7 mouse cellular contexts compared by ENCODE assay signal in the genomic region with DNA sequence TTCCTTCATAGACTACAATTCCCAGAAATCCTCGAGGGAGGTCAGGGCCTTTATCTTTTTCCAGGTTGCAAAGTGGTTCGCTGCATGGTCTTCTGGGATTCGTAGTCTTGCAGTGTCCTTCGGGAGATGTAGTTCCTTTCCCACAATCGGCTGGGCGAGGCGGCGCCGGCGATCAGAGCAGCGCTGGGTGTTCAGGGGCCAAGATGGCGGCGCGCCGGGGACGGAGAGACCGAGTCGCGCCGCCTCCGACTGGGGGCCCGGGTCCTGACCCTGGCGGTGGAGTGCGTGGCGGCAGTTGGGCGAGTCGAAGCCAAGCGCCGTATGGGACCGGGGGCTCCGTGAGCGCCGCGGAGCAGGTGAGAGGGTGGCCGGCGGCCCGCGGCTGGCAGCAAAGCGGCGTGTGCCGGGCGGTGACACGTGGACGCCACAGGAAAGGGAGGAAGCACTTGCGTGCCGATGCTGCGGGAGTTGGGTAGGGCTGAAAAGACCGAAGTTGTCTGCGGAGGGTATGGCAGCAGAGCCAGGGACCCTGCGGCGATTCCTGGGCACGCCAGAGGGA. TPM values are rescaled to one million over a fixed set of nuclear protein-coding genes. Genes with fewer than 3 reads are reported as not detected.
DNase-seq lines count a peak whose midpoint lies in the region; ATAC-seq lines count a peak whose summit lies in the region.

No protein-coding gene starts in this region.

- no peaks in the 10 kb centered on the region for H3K36me3 ChIP-seq in embryonic facial prominence, embryonic 11.5 days (replicated peaks; ENCODE audit: control insufficient read depth, insufficient read depth, low read depth, low read length)
- H3K36me3 ChIP-seq in limb, embryonic 10.5 days: peaks cover 17% of the 10 kb centered on the region
- H3K36me3 ChIP-seq in midbrain, embryonic 13.5 days: peaks cover 5% of the 10 kb centered on the region; the same call in 1 of the 2 replicates

- H3K9ac ChIP-seq in embryonic facial prominence, embryonic 11.5 days (replicated peaks; ENCODE audit: low read length): peak overlapping the region; percentile 86
- H3K9ac ChIP-seq in midbrain, embryonic 13.5 days (replicated peaks): peak overlapping the region; percentile 71

- DNase-seq in adrenal gland, postnatal 14 days: peak; percentile 95
- peak; percentile 97 for DNase-seq in embryonic facial prominence, embryonic 11.5 days (ENCODE audit: low spot score)
- peak; percentile 96 for DNase-seq in kidney, adult 11 months
- peak; percentile 91 for DNase-seq in limb, embryonic 10.5 days (ENCODE audit: low spot score)
- DNase-seq in spleen, adult 12 weeks (ENCODE audit: low spot score): peak; percentile 86

- ATAC-seq in embryonic facial prominence, embryonic 11.5 days (replicated peaks; ENCODE audit: insufficient number of reproducible peaks, low FRiP score, low TSS enrichment, low read depth): peak; percentile 94
- ATAC-seq in granulocyte monocyte progenitor cell, adult 5-6 weeks (replicated peaks; ENCODE audit: poor library complexity, severe bottlenecking): peak; percentile 86
- peak; percentile 98 for ATAC-seq in midbrain, embryonic 13.5 days

- no peaks in the 10 kb centered on the region for H3K27me3 ChIP-seq in embryonic facial prominence, embryonic 11.5 days (ENCODE audit: control insufficient read depth, insufficient read depth, low read length)
- no peaks in the 10 kb centered on the region for H3K27me3 ChIP-seq in limb, embryonic 10.5 days (ENCODE audit: low read depth, poor library complexity, severe bottlenecking)
- H3K27me3 ChIP-seq in midbrain, embryonic 13.5 days: no peaks in the 10 kb centered on the region

- 0 out of 2 replicates have a peak, but pooled peaks cover 5% of the 10 kb centered on the region for H3K4me1 ChIP-seq in embryonic facial prominence, embryonic 11.5 days (ENCODE audit: control insufficient read depth, insufficient read depth, low read length)
- peaks cover 20% of the 10 kb centered on the region for H3K4me1 ChIP-seq in limb, embryonic 10.5 days
- peaks cover 16% of the 10 kb centered on the region for H3K4me1 ChIP-seq in midbrain, embryonic 13.5 days (replicated peaks)

- no peaks in the 10 kb centered on the region for H3K9me3 ChIP-seq in embryonic facial prominence, embryonic 11.5 days (replicated peaks; ENCODE audit: control insufficient read depth, low read length)
- no peaks in the 10 kb centered on the region for H3K9me3 ChIP-seq in limb, embryonic 10.5 days (replicated peaks)
- no peaks in the 10 kb centered on the region for H3K9me3 ChIP-seq in midbrain, embryonic 13.5 days

- H3K4me3 ChIP-seq in embryonic facial prominence, embryonic 11.5 days (ENCODE audit: low read depth, low read length): peak overlapping the region; percentile 93
- peak overlapping the region; percentile 73 for H3K4me3 ChIP-seq in limb, embryonic 10.5 days
- H3K4me3 ChIP-seq in midbrain, embryonic 13.5 days (replicated peaks): peak overlapping the region; percentile 67

- WGBS in embryonic facial prominence, embryonic 11.5 days: under 1% methylated on average over 52 of the region's 52 CpGs
- WGBS in limb, embryonic 10.5 days: under 1% methylated on average over 52 of the region's 52 CpGs
- under 1% methylated on average over 52 of the region's 52 CpGs for WGBS in midbrain, embryonic 13.5 days

- H3K4me2 ChIP-seq in embryonic facial prominence, embryonic 11.5 days (ENCODE audit: low read depth, low read length): peak overlapping the region; percentile 75
- peak overlapping the region; percentile 93 for H3K4me2 ChIP-seq in midbrain, embryonic 13.5 days (replicated peaks)

- peak overlapping the region; percentile 92 for H3K27ac ChIP-seq in embryonic facial prominence, embryonic 11.5 days (replicated peaks; ENCODE audit: low read depth, low read length)
- H3K27ac ChIP-seq in limb, embryonic 10.5 days: peak overlapping the region; percentile 93
- H3K27ac ChIP-seq in midbrain, embryonic 13.5 days: peak overlapping the region; percentile 84

RNA-seq across cellular contexts. Expression of gene Ldb1, which starts 11.5 kb away (rescaled TPM):
- total RNA-seq in adrenal gland, postnatal 14 days (2021): 63.1 and 82.7 TPM in 2 replicates
- polyA plus RNA-seq in embryonic facial prominence, embryonic 11.5 days (2014; fragmentation: Nextera tagmentation; extraction: Ambion mirVana): 80.7 and 84.4 TPM in 2 replicates
- total RNA-seq in granulocyte monocyte progenitor cell, adult 5-6 weeks (2014; fragmentation: Nextera tagmentation): 86.3 and 121 TPM in 2 replicates
- 72.3 and 81.3 TPM in 2 replicates for total RNA-seq in granulocyte monocyte progenitor cell, adult 5-6 weeks (2017)
- 96.4 and 104 TPM in 2 replicates for polyA plus RNA-seq in limb, embryonic 10.5 days (2016; fragmentation: Nextera tagmentation; extraction: Ambion mirVana)
- polyA plus RNA-seq in midbrain, embryonic 13.5 days (2015; fragmentation: Nextera tagmentation; extraction: Ambion mirVana): 121 and 140 TPM in 2 replicates

RNA-seq across cellular contexts. Expression of gene Pprc1, which starts 11.8 kb away (rescaled TPM):
- 32.9 and 33.8 TPM in 2 replicates for total RNA-seq in adrenal gland, postnatal 14 days (2021)
- polyA plus RNA-seq in embryonic facial prominence, embryonic 11.5 days (2014; fragmentation: Nextera tagmentation; extraction: Ambion mirVana): 46.7 and 57.0 TPM in 2 replicates
- 89.1 and 104 TPM in 2 replicates for total RNA-seq in granulocyte monocyte progenitor cell, adult 5-6 weeks (2014; fragmentation: Nextera tagmentation)
- 14.0 and 17.8 TPM in 2 replicates for total RNA-seq in granulocyte monocyte progenitor cell, adult 5-6 weeks (2017)
- 63.0 and 73.3 TPM in 2 replicates for polyA plus RNA-seq in limb, embryonic 10.5 days (2016; fragmentation: Nextera tagmentation; extraction: Ambion mirVana)
- 20.5 and 21.8 TPM in 2 replicates for polyA plus RNA-seq in midbrain, embryonic 13.5 days (2015; fragmentation: Nextera tagmentation; extraction: Ambion mirVana)

RNA-seq across cellular contexts. Expression of gene Nolc1, which starts 19.2 kb away (rescaled TPM):
- total RNA-seq in adrenal gland, postnatal 14 days (2021): 59.2 and 62.9 TPM in 2 replicates
- polyA plus RNA-seq in embryonic facial prominence, embryonic 11.5 days (2014; fragmentation: Nextera tagmentation; extraction: Ambion mirVana): 114 and 132 TPM in 2 replicates
- 108 and 112 TPM in 2 replicates for total RNA-seq in granulocyte monocyte progenitor cell, adult 5-6 weeks (2014; fragmentation: Nextera tagmentation)
- total RNA-seq in granulocyte monocyte progenitor cell, adult 5-6 weeks (2017): 187 and 211 TPM in 2 replicates
- 145 and 186 TPM in 2 replicates for polyA plus RNA-seq in limb, embryonic 10.5 days (2016; fragmentation: Nextera tagmentation; extraction: Ambion mirVana)
- polyA plus RNA-seq in midbrain, embryonic 13.5 days (2015; fragmentation: Nextera tagmentation; extraction: Ambion mirVana): 82.9 and 85.4 TPM in 2 replicates

RNA-seq across cellular contexts. Expression of gene Hps6, which starts 53.2 kb away (rescaled TPM):
- 10.7 and 11.3 TPM in 2 replicates for total RNA-seq in adrenal gland, postnatal 14 days (2021)
- polyA plus RNA-seq in embryonic facial prominence, embryonic 11.5 days (2014; fragmentation: Nextera tagmentation; extraction: Ambion mirVana): 1.9 and 2.4 TPM in 2 replicates
- total RNA-seq in granulocyte monocyte progenitor cell, adult 5-6 weeks (2014; fragmentation: Nextera tagmentation): 4.1 and 5.9 TPM in 2 replicates
- total RNA-seq in granulocyte monocyte progenitor cell, adult 5-6 weeks (2017): 5.7 and 8.7 TPM in 2 replicates
- 4.7 and 5.3 TPM in 2 replicates for polyA plus RNA-seq in limb, embryonic 10.5 days (2016; fragmentation: Nextera tagmentation; extraction: Ambion mirVana)
- 2.0 TPM in 2 replicates for polyA plus RNA-seq in midbrain, embryonic 13.5 days (2015; fragmentation: Nextera tagmentation; extraction: Ambion mirVana)

RNA-seq across cellular contexts. Expression of gene Armh3, which starts 58.2 kb away (rescaled TPM):
- 15.3 and 17.0 TPM in 2 replicates for total RNA-seq in adrenal gland, postnatal 14 days (2021)
- polyA plus RNA-seq in embryonic facial prominence, embryonic 11.5 days (2014; fragmentation: Nextera tagmentation; extraction: Ambion mirVana): 13.9 and 15.9 TPM in 2 replicates
- 8.2 and 15.1 TPM in 2 replicates for total RNA-seq in granulocyte monocyte progenitor cell, adult 5-6 weeks (2014; fragmentation: Nextera tagmentation)
- total RNA-seq in granulocyte monocyte progenitor cell, adult 5-6 weeks (2017): 8.5 and 13.3 TPM in 2 replicates
- 18.0 and 20.1 TPM in 2 replicates for polyA plus RNA-seq in limb, embryonic 10.5 days (2016; fragmentation: Nextera tagmentation; extraction: Ambion mirVana)
- 22.1 and 23.4 TPM in 2 replicates for polyA plus RNA-seq in midbrain, embryonic 13.5 days (2015; fragmentation: Nextera tagmentation; extraction: Ambion mirVana)

Comparison
In these comparisons a context has a peak if more than half of its experiments do, and no peak if none do; other contexts are left out.
1. Peak in every context shown above with its lines: DNase-seq, ATAC-seq, H3K4me3 ChIP-seq and H3K27ac ChIP-seq.